Mouse (Mus musculus) heart, postnatal 0 days (tissue): ENCODE data around the gene Dnajc27.

Experiments used
- CTCF ChIP-seq: IDR thresholded peaks from 2 replicates; pipeline ENCODE4 v1.5.1; 2016; ENCODE audit warnings: antibody characterized with exemption, control low read depth, low read depth
- EP300 ChIP-seq: IDR thresholded peaks from 2 replicates; pipeline ENCODE4 v1.6.1; 2016; ENCODE audit warnings: antibody characterized with exemption, low read depth

DNA sequence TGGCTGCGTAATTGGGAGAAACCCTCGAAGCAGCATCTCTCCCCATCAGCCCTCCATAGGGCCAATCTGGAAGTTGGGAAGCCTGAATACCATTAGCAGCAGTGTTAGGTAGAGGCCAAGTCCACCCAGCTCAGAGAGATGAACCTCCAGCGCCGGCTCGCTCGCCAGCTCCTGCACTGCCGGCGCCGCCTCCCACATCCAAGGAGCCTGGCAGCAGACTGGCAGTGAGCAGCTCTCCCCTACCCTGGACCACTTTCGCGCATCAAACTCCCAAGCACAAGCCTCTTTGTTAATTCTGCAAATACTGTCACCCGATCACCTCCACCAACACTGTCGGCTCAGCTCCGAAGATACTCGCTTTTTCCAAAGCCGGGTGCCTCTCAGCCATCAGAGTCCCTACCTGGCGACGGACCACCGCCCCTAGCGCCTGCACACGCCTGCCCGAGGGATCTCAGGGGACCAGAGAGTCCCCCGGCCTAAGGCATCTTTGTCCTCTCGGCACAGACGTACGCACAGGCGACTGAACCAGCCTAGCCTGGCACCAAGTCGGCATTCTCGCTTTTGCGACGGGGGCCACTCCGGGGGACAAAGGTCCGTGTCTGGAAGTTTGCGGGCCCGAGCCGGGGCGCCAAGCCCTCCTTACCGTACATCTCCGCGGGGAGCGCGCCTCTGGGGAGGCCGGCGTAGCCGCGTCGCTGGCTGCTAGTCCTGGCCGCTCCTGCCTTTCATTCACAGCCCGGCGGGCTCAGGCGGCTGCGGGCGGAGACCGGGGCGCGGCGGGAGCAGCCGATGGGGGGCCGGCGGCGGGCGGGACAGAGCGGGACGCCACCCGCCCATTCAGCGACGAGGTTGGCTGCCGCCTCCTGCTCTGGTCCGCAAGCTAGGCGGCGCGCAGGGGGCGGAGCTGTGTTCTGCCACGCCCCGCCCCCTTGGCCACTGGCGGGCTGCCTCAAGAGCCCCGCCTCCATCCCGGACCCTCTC is 44.0 kb upstream of the Dnajc27 start, which contains the start of gene Efr3b:
- TF ChIP-seq CTCF (peak; percentile 18), EP300 (no peak)
